Mouse (Mus musculus) liver, adult 2 months (tissue): ENCODE measurements around the gene Rph3al. TPM values are rescaled to one million over a fixed set of nuclear protein-coding genes. Genes with fewer than 3 reads are reported as not detected.

Source experiments
- DNase-seq: peaks from one replicate; pipeline ENCODE4 v3.0.0-alpha.2; 2011; ENCODE audit warnings: low read depth, low spot score; ENCODE audit errors: extremely low read depth
- H3K27ac ChIP-seq: fragments of 200-500 bp; replicated peaks from 2 replicates; pipeline ENCODE4 v1.5.1; 2012; ENCODE audit warnings: low read depth, mild to moderate bottlenecking, control low read depth, inconsistent platforms, low read length; ENCODE audit not compliant: insufficient read depth
- H3K27me3 ChIP-seq: fragments of 200-500 bp; 2 replicates; pipeline ENCODE4 v1.6.1; 2012; ENCODE audit warnings: mild to moderate bottlenecking, moderate library complexity, low read length, inconsistent platforms; ENCODE audit not compliant: control insufficient read depth, insufficient read depth
- H3K36me3 ChIP-seq: fragments of 200-500 bp; 2 replicates; pipeline ENCODE4 v1.6.1; 2012; ENCODE audit warnings: low read length, inconsistent platforms; ENCODE audit not compliant: control insufficient read depth, insufficient read depth
- H3K4me1 ChIP-seq: fragments of 200-500 bp; 2 replicates; pipeline ENCODE4 v1.6.1; 2011; ENCODE audit warnings: low read length; ENCODE audit not compliant: control insufficient read depth, insufficient read depth
- H3K4me3 ChIP-seq: fragments of 200-500 bp; 2 replicates; pipeline ENCODE4 v1.5.1; 2011; ENCODE audit warnings: low read depth, mild to moderate bottlenecking, control low read depth, low read length, moderate library complexity; ENCODE audit not compliant: insufficient read depth
- H3K79me2 ChIP-seq: fragments of 200-500 bp; 2 replicates; pipeline ENCODE4 v1.6.1; 2012; ENCODE audit warnings: inconsistent platforms, mild to moderate bottlenecking, low read length, moderate library complexity; ENCODE audit not compliant: control insufficient read depth, insufficient read depth
- H3K9ac ChIP-seq: fragments of 200-500 bp; 2 replicates; pipeline ENCODE4 v1.6.1; 2012; ENCODE audit warnings: low read depth, mild to moderate bottlenecking, control low read depth, inconsistent platforms, low read length
- CTCF ChIP-seq: fragments of 200-500 bp; IDR thresholded peaks from 2 replicates; pipeline ENCODE4 v1.5.1; 2011; ENCODE audit warnings: low read depth, low read length, control low read depth
- POLR2A ChIP-seq: fragments of 200-500 bp; IDR thresholded peaks from 2 replicates; pipeline ENCODE4 v1.6.1; 2011; ENCODE audit warnings: low read length, control low read depth; ENCODE audit not compliant: insufficient read depth; ENCODE audit errors: extremely low read depth
- WGBS: fragments of 180-500 bp; shearing (Covaris S2); methylation state at CpG from one replicate; pipeline ENCODE4 v1.1.7; 2018; 5-methylcytosine and 5-hydroxymethylcytosine counted together
- polyA plus RNA-seq: library from polyadenylated mRNA; depleted of rRNA; stranded (reverse); fragments of >200 nt; gene quantifications from 2 replicates; pipeline ENCODE4 v1.2.3, GENCODE M21; 2012
- total RNA-seq: library from RNA; depleted of rRNA; stranded (reverse); fragments of >200 nt; gene quantifications from 2 replicates; pipeline ENCODE4 v1.2.3, GENCODE M21; 2014

The Rph3al gene
- total and polyA plus RNA-seq, 2 experiments = 1.3 to 2.4 TPM

DNA sequence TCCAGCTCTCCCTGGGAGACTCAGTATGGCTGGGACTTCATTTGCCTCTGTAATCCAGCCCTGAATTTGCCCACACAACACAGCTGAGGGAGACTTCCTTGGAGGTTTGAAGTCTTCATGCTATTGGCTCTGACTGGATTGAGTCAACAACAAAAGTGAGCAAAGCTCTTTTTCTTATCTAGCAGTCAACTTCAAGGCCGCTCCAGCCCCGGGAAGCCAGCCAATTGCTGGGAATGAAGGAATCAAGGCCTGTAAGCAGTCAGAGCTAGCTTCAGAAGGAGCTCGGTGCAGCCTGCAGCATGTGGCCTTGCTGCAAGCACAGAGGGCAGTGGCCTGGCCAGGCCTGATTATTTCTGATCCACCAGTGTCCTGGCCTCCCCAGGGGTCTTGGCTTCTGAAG lies 126.3 kb downstream of the Rph3al start:
- H3K9ac ChIP-seq = no peak overlapping the region
- no peaks in the 10 kb centered on the region for H3K27me3 ChIP-seq
- H3K27ac ChIP-seq = 0 out of 2 replicates have a peak overlapping the region, but pooled peaks have one; percentile 17
- H3K36me3 ChIP-seq = no peaks in the 10 kb centered on the region
- no peaks in the 10 kb centered on the region for H3K4me1 ChIP-seq
- peak; percentile 51 for DNase-seq
- H3K4me3 ChIP-seq = no peak overlapping the region
- 22% methylated on average over 3 of the region's 3 CpGs for WGBS
- H3K79me2 ChIP-seq = no peaks in the 10 kb centered on the region
- TF ChIP-seq CTCF = no peak
- no peak for TF ChIP-seq POLR2A

DNA sequence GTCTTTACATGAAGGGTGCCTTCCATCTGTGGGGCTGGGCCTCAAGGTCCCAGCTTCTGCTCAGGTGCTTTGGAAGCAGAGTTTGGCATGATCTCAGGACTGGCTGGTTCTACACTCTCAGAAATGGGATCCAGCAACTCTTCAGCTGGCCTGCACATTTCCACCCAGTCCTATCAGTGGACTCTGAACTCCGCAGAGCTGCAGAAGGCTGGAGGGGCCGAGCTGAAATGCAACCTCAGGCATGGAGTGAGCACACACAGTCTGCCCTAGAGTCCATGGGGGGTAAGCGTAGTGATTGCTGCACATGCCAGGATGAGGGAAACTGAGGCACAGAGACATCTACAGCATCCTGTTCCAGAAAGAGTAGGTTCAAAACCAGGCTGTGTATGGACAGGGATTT lies 127.7 kb downstream of the Rph3al start:
- Histone ChIP-seq H3K4me1 (no peaks in the 10 kb centered on the region), H3K79me2 (no peaks in the 10 kb centered on the region), H3K27ac (no peak overlapping the region), H3K4me3 (no peak overlapping the region), H3K27me3 (no peaks in the 10 kb centered on the region), H3K9ac (no peak overlapping the region), H3K36me3 (no peaks in the 10 kb centered on the region)
- TF ChIP-seq CTCF (no peak), POLR2A (no peak)
- WGBS = 77% methylated on average over 3 of the region's 3 CpGs
- DNase-seq = no peak

DNA sequence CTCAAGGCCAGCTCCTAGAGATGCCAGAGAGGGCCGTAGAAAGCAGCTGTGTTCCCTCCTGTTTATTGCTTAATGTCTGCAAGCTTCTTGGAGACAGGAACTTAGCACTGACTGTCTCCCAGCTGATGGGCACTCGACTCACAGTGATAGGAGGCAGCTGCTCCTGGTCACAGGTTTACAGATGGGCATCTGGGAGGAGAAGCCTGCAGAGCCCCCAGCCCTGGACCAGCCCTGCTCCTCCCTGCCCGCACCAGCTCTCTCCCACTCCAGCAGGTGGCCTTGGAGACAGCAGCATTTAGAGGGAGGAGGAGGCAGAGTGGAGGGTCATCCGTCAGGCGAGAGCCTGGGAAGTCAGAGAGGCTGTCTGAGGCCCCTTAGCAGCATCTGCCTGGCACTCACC lies 130.7 kb downstream of the Rph3al start:
- Histone ChIP-seq H3K79me2 (no peaks in the 10 kb centered on the region), H3K4me1 (no peaks in the 10 kb centered on the region), H3K9ac (no peak overlapping the region), H3K36me3 (no peaks in the 10 kb centered on the region), H3K27ac (no peak overlapping the region), H3K4me3 (no peak overlapping the region), H3K27me3 (no peaks in the 10 kb centered on the region)
- no peak for DNase-seq
- 71% methylated on average over 5 of the region's 5 CpGs for WGBS
- TF ChIP-seq POLR2A (no peak), CTCF (no peak)

GRCm38 (mm10) chr11:75801771-75802550 lies 136.3 kb downstream of the Rph3al start:
- 85% methylated on average over 7 of the region's 7 CpGs for WGBS
- Histone ChIP-seq H3K27me3 (no peaks in the 10 kb centered on the region), H3K4me3 (no peak overlapping the region), H3K4me1 (no peaks in the 10 kb centered on the region), H3K79me2 (no peaks in the 10 kb centered on the region), H3K27ac (no peak overlapping the region), H3K36me3 (no peaks in the 10 kb centered on the region), H3K9ac (no peak overlapping the region)
- no peak for DNase-seq
- TF ChIP-seq CTCF = no peak
- TF ChIP-seq POLR2A = no peak

GRCm38 (mm10) chr11:75801369-75801768 lies 136.9 kb downstream of the Rph3al start:
- H3K9ac ChIP-seq = no peak overlapping the region
- 86% methylated on average over 4 of the region's 4 CpGs for WGBS

GRCm38 (mm10) chr11:75796536-75797246 lies 141.5 kb downstream of the Rph3al start:
- Histone ChIP-seq H3K36me3 (no peaks in the 10 kb centered on the region), H3K79me2 (no peaks in the 10 kb centered on the region), H3K4me1 (no peaks in the 10 kb centered on the region), H3K27ac (no peak overlapping the region), H3K9ac (no peak overlapping the region), H3K27me3 (peaks cover 15% of the 10 kb centered on the region), H3K4me3 (no peak overlapping the region)
- DNase-seq = peak; percentile 4
- TF ChIP-seq CTCF (no peak), POLR2A (no peak)
- 75% methylated on average over 13 of the region's 13 CpGs for WGBS

More at GRCm38 (mm10) chr11:75801369-75801768, 136.9 kb downstream of the Rph3al start:
- Histone ChIP-seq H3K79me2 (no peaks in the 10 kb centered on the region), H3K4me3 (no peak overlapping the region), H3K4me1 (no peaks in the 10 kb centered on the region), H3K27ac (no peak overlapping the region), H3K36me3 (no peaks in the 10 kb centered on the region), H3K27me3 (peaks cover 5% of the 10 kb centered on the region; the same call in 1 of the 2 replicates)
- no peak for DNase-seq
- no peak for TF ChIP-seq POLR2A
- no peak for TF ChIP-seq CTCF
